Mouse (Mus musculus): ENCODE data around the gene Reck. TPM values are rescaled to one million over a fixed set of nuclear protein-coding genes. Genes with fewer than 3 reads are reported as not detected.

Gene Reck
- total RNA-seq, 2 experiments from 2014 or later: 5.7 to 7.3 TPM

DNA sequence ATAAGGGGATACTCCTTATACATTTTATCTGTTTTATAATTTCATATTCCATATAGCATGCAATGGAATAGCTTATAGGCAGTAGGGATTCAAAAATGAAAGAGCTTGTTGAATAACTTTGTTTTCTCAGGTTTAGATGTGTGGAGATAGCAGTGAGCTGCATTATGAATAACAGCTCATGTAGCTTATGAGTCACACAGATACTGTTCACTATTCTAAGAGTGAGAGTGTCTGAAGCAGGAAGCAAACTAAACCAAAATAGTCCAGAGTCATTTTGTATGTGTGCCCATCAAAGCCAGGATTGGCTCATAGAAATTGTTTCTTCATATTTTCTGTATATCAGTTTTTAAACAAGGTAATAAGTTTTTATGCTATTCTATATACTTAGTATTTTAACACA is 21.9 kb downstream of the Reck start:
- no peak for DNase-seq (ENCODE audit: low spot score in 2 of 2)
- intact Hi-C loops (cut with DNase I): no loop called here

DNA sequence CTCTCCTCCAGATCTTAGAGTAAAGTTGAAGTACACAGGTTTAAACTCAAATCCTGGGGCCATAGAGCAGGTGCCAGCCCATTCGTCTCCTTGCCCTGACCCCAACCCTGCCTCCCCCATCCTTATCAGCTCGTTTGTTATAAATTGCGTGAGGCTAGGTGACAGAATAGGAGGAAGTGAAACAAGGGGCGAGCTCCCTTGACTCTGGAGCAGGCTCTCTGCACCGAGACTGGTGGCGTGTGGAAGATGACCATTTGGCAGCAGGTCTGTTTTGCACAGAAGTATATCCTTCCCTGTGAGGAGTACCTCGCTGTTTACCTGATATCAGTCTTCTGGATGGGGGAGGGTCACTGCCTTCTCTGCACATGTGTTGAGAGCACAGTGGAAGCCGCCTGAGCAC is 23.9 kb downstream of the Reck start:
- intact Hi-C loops (cut with DNase I): no loop called here

DNA sequence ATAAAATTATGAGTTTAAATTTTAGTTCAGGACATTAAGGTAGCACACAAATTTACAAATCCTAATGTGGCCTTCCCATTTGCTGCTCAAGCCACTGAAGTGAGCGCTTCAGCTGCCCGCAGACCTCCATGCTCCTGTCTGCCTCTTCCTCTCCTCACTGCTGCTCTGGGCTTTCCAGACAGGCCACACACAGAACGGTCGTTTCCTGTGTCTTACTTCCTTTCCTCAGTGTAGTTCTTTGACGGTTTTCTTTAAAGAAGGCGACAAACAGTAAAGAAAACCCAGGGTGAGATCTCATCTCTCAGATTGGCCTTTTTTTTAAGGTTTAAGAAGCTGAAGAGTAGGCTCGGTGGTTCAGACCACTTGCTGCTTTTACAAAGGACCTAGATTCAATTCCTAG is 28.4 kb downstream of the Reck start:
- no peak for DNase-seq (ENCODE audit: low spot score in 2 of 2)
- intact Hi-C loops (cut with DNase I): no loop called here

More for the DNA sequence above, 23.9 kb downstream of the Reck start:
- no peak for DNase-seq (ENCODE audit: low spot score in 2 of 2)

DNA sequence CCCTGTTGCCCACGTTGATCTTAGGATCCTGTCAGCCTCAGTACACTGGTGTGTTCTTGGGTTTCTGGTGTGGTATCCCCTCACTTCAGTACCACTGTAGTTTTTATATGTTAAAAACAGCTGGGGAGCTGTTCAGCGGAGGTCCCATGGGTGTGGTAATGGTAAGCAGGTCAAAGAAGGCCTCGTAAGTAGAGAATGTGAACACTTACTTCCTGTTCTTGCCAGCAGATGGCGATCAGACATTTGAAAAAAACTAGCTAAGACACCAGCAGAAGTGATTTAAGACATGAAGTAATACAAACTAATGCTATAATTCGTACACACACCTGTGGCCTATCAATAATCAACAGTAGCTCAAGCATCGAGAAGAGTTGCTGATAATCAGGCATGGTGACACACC is 31.1 kb downstream of the Reck start:
- intact Hi-C loops (cut with DNase I): loop anchor here (5.0 kb wide), 1 partner anchor 76 kb away; the partner anchor contains the start of gene Ccin

DNA sequence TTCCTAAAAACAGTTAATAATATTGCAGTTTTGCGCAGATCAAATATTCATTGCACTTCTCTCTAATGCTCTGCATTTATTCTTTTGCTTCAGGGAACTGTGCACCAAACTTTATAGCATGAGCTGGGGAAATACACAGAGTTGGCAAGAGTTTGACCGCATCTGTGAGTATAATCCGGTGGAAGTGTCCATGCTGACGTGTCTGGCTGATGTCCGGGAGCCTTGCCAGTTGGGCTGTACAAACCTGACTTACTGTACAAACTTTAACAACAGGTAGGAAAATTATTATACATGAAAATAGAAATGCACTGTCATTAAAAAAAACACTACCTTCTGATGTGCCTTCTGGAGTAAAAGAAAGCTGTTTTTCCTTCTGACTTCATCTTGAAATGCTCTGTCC is 42.9 kb downstream of the Reck start:
- intact Hi-C loops (cut with DNase I): no loop called here
- DNase-seq (ENCODE audit: low spot score in 2 of 2): no peak

More for the DNA sequence above, 31.1 kb downstream of the Reck start:
- DNase-seq (ENCODE audit: low spot score in 2 of 2): peak; percentile 20 to 34

DNA sequence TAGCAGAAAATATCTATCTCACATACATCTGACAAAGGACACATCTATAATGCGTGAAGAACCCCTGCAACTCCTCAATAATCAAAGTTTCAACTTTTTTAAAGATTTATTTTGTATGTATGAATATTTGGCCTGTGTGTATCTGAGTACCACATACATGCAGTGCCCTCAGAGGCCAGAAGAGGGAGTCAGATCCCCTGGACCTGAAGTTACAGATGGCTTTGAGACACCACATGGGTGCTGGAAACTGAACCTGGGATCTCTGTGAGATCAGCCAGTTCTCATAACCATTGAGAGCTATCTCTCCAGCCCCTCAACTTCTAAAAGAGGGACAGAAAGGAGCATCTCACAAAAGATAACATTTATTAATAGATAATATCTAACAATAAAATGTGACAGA is 45.3 kb downstream of the Reck start:
- DNase-seq (ENCODE audit: low spot score in 2 of 2): no peak
- intact Hi-C loops (cut with DNase I): no loop called here

DNA sequence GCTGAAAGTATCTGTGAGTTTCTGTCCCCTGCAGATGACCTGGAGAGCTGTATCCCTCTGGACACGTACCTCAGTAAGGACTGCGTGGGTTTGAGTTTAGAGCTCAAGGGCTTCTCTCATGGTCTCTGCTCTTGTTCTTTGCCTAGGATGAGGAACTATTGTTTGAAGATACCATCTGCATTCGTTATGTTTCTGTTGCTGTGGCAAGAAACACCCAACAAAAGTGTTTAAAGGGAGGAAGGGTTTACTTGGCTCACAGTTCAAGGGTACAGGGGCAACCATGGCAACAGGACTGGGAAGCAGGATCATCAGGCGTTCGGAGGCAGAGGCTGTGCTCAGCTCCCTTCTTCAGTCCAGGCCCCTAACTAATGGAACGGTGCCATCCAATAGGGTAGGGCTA is 49.8 kb downstream of the Reck start:
- intact Hi-C loops (cut with DNase I): no loop called here
- DNase-seq (ENCODE audit: low spot score in 2 of 2): no peak

DNA sequence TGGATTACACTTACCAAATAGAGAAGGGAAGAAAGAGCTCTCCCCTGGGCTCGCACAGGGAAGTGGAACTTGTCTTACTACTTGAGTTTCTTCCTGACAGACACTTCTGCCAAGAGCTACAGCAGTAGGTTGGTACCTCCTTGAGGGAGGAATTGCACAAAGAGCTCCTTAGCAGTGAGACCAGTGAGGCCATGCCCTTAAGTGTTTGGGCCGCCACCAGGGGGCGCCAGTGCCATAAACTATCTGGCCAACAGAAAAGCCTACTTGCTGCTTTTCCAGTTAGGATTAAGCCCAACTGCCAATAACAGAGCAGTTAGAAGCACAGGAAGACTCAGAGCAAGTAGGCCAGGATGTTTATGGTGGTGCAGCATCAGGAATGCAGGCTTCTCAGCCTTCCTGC is 50.4 kb downstream of the Reck start:
- DNase-seq (ENCODE audit: low spot score in 2 of 2): peak; percentile 64 to 71

DNA sequence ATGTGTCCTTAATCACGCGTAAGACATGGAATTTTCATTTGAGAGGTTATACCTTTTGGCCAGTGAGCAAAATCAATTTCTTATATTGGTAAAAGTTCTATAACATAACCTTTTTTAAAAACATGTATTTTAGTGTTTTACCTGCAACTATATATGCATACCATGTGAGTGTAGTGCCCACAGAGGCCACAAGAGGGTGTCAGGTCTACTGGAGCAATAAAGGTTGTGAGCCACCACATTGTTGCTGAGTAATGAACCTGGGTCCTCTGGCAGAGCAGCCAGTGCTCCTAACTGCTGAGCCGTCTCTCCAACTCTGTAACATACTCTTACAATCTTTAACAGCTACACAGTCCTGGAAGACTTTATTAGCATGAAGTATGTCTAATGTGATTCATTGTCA is 52.5 kb downstream of the Reck start:
- no peak for DNase-seq (ENCODE audit: low spot score in 2 of 2)
- intact Hi-C loops (cut with DNase I): loop anchor here (2.0 kb wide), 1 partner anchor 55 kb away; the partner anchor contains the start of gene Ccin

More for the DNA sequence above, 50.4 kb downstream of the Reck start:
- intact Hi-C loops (cut with DNase I): loop anchor here (2.0 kb wide), 1 partner anchor 57 kb away; the partner anchor contains the start of gene Ccin

DNA sequence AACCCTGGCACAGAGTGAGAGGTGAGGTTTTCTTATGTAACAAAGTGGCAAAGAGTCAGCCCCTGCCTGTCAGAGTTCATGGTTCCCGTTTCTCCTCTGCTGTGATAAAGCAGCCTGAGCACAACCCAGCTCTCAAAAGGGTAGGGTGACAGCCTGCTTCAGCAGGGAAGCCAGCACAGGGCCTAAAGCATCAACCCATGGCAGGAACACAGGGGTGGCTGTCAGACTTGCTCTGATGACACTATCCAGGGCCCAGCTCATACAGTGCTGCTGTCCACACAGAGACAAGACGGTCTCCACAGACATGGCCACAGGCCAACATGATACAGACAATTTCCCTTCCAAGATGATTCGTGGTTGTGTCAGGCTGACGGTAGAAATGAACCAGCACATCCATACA is 56.5 kb downstream of the Reck start:
- DNase-seq (ENCODE audit: low spot score in 2 of 2): no peak
- intact Hi-C loops (cut with DNase I): no loop called here

DNA sequence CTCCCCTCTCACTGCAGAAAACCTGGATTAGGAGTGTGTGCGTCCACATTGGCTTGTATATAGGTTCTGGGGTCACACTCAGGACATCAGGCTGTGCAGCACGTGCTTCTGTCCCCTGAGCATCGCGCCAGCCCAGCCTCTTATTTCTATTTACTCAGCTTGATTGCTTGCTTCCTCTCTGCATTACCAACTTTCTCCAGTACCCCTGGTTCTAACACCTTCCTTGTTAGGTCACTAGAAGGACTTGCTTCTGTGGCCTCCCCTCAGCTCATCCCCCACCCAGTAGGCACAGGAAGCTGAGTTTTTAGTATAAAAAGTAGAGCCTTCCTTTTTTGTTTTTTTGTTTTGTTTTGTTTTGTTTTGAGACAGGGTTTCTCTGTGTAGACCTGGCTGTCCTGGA is 60.9 kb downstream of the Reck start:
- intact Hi-C loops (cut with DNase I): no loop called here
- DNase-seq (ENCODE audit: low spot score in 2 of 2): no peak

DNA sequence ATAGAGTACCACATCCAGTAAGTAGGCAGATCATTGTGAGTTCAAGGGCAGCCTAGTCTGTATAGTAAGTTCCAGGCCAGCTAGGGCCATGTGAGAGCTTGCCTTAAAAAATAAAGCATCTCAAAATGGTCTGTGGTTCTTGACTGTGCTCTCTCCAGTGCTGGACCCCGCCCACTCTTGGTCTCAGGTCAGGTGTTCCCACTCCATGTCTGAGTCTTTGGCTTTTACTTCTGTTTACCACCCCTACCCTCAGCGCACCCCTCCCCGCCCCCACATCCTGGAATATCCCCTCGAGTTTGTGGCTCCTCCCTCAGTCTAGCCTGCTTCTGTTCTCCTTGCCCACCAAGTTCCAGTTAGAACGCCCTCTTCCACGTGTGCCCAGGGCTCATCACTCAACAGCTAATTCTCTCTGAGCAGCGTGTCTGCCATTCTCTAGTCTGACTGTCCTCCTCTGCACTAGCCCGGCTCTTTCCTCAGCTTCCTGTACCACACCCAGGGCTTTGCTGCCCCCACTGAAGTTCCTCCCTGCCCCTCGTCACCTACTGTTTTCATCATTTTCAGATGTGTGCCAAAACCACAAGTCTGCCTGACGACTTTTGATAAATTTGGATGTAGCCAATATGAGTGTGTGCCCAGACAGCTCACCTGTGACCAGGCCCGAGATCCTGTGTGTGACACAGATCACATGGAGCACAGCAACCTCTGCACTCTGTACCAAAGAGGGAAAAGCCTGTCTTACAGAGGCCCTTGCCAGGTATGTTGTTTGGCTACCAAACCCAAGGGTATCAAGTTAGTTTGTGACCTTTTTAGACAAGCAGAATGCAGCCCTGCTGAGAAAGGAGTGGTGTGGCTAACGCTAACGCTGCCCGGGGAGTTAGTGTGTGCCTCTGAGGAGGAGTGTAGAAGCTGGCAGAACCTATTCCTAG is 61.7 kb downstream of the Reck start:
- DNase-seq (ENCODE audit: low spot score in 2 of 2): no peak
- intact Hi-C loops (cut with DNase I): no loop called here

DNA sequence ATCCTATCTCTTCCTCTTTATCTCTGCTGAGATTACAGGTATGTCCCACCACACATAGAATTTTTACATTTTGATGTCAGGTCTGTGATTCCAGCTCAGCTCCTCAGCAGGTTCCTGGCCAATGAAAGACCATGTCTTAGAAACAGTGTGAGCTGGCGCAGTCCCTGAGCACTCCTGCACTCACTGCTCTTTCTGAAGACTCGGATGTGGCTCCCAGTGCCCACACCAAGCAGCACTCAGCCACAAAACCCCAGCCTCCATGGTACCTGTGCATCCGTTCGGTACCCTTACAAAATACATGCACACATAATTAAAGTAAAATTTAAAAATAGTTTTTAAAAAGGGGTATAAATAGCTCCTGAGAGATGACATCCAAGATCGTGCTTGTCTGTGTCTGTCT is 66.0 kb downstream of the Reck start:
- intact Hi-C loops (cut with DNase I): no loop called here
- no peak for DNase-seq (ENCODE audit: low spot score in 2 of 2)

DNA sequence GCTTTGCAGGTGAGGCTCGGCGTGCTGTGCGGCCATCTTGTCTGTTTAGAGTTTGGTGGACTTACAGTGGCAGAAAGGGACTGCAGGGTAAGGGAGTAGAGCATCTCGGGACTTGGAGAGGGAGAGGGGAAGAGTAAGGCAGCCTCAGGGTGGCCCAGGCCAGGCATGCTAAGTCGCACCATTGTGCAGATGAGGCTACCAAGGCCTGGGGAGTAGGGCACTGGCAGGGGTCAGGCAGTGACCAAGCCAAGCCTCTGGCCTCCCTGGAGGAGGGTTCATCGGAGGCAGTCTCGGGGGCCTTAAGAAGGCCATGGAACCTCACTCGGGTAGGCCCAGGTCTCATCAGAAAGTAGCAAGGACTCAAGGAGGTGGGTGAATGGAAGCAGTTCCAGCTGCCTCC is 67.1 kb downstream of the Reck start:
- DNase-seq (ENCODE audit: low spot score in 2 of 2): no peak
- intact Hi-C loops (cut with DNase I): no loop called here

DNA sequence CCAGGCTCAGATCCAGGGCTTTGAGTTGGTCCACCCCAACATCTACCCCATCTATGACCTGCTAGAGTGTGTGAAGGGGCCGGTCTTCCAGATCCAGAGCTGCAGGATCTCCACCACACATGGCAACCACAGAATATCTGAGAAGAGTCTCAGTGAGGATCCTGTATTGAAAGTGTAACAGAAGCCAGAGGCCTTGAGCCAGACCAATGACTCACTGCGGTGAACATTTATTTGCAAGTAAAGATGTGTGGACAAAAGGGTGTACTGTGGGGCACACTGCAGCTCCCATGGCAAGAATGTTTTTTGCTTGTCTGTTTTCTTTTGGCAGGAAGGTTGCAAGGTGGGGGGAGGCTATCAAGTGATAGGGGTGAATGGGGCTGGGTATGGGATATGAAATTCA is 72.2 kb downstream of the Reck start:
- no peak for DNase-seq (ENCODE audit: low spot score in 2 of 2)
- intact Hi-C loops (cut with DNase I): no loop called here

DNA sequence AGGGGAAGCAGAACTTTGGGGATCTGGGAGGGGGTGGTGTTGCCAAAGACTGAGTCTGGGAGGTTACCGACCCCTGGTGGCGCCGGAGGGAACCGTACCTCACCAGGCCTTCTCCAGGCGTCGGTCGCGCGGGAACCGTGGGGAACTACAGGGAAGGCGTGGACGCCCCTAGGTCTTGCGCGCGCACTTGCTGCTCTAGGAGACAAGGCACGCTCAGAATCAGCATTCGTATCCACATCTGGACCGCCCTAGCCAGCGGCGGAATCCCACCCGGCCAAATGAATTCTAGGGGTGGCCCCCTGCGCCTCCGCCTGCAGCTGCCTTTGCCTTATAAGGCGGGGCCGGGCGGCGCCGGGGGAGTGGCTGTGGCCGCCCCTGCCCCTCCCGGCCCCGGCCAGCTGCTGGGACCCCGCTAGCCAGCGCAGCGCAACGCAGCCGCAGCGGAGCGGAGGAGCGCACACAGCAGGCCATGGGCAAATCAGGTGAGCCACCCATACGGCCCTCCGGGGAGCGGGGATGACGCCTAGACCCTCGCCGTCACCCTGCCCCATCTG is 82.0 kb downstream of the Reck start, which contains the start of gene Glipr2:
Gene Glipr2 (plus strand): TSS at position 110 of the 554 bp plus-strand sequence.
- peak; percentile 24 to 50 for DNase-seq (ENCODE audit: low spot score in 2 of 2)
- intact Hi-C loops (cut with DNase I): no loop called here

DNA sequence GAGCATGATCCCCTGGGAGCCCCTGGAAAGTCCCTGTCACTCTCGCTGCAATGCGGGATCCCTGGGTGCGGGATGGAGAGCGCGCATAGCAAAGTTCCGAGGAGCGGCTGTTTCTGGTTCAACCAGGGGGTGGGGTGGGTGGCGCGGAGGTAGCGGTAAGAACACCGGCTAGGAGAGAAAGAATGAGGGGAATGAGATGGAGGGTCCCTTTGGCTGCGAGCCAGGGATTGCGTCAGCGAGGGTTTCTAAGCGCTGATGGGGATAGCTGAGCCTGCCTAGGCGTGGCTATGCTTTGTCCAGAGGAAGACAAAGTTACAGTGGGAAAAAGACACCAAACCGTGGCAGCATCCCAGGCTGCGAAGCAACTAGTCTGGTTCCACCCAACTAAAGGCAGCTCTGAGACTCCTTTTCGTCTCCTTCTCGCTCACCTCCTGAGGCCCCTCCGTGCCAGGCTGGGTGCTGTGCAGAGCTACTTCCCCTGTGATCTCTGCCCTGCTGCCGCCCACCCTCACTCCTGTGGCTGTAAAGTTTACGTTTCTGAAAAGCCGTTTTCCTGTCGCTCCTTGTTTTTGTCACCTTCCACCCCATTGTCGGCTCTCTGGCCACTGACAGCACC is 82.6 kb downstream of the Reck start:
- intact Hi-C loops (cut with DNase I): no loop called here
- DNase-seq (ENCODE audit: low spot score in 2 of 2): peak in 1 of 2 experiments; percentile 22

DNA sequence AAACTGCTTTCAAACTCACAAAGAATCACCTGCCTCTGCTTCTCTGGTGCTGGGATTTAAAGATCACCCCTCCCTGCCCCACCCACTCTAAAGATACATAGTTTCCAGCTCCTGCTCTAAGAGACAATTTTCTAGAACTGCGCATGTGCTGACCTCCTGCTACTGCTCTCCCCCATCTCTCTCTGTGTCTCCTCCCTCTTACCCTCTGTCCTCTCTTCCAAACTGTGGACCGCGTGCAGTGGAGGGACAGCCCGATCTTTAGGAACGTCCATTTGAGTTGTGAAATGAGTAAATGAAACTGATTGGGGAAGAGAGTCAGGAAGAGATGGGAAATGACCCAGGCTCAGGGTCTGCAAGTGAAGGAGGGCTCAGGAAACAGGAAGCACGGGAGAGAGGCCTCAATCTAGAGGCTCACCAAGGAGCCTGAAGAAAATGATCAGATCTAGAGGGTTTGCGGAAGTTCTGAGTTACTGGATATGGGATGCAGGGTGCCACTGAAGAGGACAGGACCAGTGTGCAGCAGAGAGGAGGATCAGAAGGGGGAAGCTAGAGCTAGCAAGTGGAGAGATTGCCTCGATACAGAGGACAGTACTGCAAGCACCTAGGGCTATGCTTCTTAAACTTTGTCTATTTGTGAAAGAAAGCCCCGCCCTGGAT is 84.3 kb downstream of the Reck start:
- intact Hi-C loops (cut with DNase I): no loop called here
- no peak for DNase-seq (ENCODE audit: low spot score in 2 of 2)

DNA sequence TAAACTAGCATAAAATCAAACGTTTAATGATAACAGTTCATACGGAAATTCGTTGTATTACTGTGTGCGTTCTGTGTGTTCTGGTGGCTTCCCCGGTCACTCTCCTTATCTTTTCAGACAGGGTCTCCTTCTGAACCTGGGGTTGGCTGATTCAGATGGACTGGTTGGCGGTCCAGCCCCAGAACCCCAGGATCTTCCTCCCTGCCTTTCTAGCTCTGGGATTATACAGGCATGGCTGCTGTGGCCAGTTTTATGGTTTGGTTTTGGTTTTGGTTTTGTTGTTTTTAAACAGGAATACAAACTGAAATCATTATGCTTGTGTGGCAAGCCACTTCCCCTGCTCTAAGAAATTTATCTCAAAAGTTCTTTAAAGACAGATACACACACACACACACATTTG is 84.9 kb downstream of the Reck start:
- intact Hi-C loops (cut with DNase I): no loop called here

DNA sequence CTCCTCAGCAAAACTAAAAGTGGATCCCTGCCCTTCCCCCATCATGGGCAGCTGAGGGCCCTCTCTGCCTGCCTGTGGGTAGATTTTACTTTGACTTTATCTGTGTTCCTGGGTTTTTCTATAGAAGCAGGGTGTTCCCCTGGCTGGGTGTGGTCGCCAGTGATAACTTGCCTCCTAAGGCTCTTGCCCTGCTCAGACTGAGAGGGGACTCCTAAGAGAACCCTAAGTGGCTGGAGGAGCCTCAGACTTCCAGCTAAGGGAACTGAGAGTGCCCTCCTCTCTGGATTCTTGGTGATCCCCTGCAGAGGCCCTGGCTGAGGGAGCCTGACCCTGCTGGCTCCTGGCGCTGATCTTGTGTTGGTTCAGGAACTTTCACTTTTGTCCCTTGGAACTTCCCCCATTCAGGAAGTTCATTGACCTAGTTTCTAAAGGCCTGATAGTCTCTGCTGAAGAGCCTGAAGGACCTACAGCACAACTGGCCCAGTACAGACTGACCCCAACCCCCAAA is 89.0 kb downstream of the Reck start:
- intact Hi-C loops (cut with DNase I): no loop called here
- DNase-seq (ENCODE audit: low spot score in 2 of 2): no peak

More for the DNA sequence above, 84.9 kb downstream of the Reck start:
- DNase-seq (ENCODE audit: low spot score in 2 of 2): no peak
